Mouse (Mus musculus) brain, adult 2 months (tissue): ENCODE measurements at regions not wholly inside any gene's neighbourhood (a gene's known extent, or its start where the extent isn't known, plus 50 kb on each side); places are given as distances from the start of the nearest gene placed in this dataset.

Experiments used
- DNase-seq: peaks from one replicate; pipeline ENCODE4 v3.0.0; 2011; ENCODE audit warnings: low read depth, low spot score

- peak; percentile 14 for DNase-seq
These were observed 321.4 kb upstream of the Pcdh7 start for GRCm38 (mm10) chr5:57396376-57396775.

- no peak for DNase-seq
These were observed 299.6 kb upstream of the Pcdh7 start for GRCm38 (mm10) chr5:57418216-57418615.

- DNase-seq, result no peak
These were observed 266.7 kb upstream of the Pcdh7 start for GRCm38 (mm10) chr5:57451050-57451449.

GRCm38 (mm10) chr5:57451504-57451903 is 266.3 kb upstream of the Pcdh7 start:
- DNase-seq, result no peak

GRCm38 (mm10) chr5:57474978-57475377 is 242.8 kb upstream of the Pcdh7 start:
- peak; percentile 11 for DNase-seq

GRCm38 (mm10) chr5:57477860-57478259 is 239.9 kb upstream of the Pcdh7 start:
- DNase-seq, result no peak
